Mouse (Mus musculus): ENCODE measurements around the gene Rnf215.

DNA sequence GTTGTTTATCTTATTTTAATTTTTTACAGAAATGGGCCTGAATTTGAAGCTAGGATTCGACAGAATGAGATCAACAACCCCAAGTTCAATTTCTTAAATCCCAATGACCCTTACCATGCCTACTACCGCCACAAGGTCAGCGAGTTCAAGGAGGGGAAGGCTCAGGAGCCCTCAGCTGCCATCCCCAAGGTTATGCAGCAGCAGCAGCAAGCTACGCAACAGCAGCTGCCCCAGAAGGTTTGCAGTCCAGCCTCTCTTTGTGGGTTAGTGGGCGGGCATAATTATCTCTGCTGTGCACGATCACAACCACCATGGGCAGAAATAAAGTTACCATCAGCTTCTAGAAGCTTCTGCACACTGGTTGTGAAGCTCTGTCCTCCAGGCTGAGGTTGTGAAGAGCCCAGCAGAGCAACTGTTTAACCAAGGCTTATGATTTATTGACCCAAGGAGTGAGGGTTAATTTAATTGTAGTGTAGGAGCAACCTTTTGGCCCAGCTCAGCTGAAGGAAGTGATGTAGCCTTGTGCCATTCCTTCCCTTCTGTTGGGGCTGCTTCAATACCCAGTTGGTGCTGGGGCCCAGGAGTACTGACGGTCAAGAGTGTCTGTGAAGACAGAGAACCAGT is 31.6 kb downstream of the Rnf215 start:
- TF ChIP-seq CTCF (IDR thresholded peaks at IDR 0.05; ENCODE audit: extremely low read depth, insufficient read depth, low read length) (no peak), POLR2A (IDR thresholded peaks at IDR 0.05; ENCODE audit: extremely low read depth, insufficient read depth, low read length) (no peak)
